Mouse (Mus musculus) G1E (cell line): ENCODE data around the gene Abca5. TPM values are rescaled to one million over a fixed set of nuclear protein-coding genes. Genes with fewer than 3 reads are reported as not detected.

Source experiments
- ATAC-seq: 2 replicates; pipeline ENCODE4 v1.8.0; 2016; ENCODE audit warnings: mild to moderate bottlenecking; ENCODE audit not compliant: insufficient number of reproducible peaks, poor library complexity, low FRiP score, severe bottlenecking; ENCODE audit errors: extremely low read depth
- DNase-seq: peaks from one replicate; pipeline ENCODE4 v3.0.0; 2012; ENCODE audit warnings: low spot score
- H3K27me3 ChIP-seq: 2 replicates; pipeline ENCODE4 v1.6.1; 2012; ENCODE audit warnings: mild to moderate bottlenecking, low read length, inconsistent platforms; ENCODE audit not compliant: insufficient read depth
- H3K36me3 ChIP-seq: replicated peaks from 2 replicates; pipeline ENCODE3; 2012; ENCODE audit warnings: mild to moderate bottlenecking, inconsistent platforms
- H3K4me1 ChIP-seq: 2 replicates; pipeline ENCODE4 v1.6.1; 2012; ENCODE audit warnings: low read depth, low read length, inconsistent platforms, mixed read lengths; ENCODE audit not compliant: insufficient read depth
- H3K4me3 ChIP-seq: 2 replicates; pipeline ENCODE4 v1.5.1; 2012; ENCODE audit warnings: low read depth, mild to moderate bottlenecking, inconsistent platforms, low read length, moderate library complexity, mixed read lengths
- H3K9me3 ChIP-seq: replicated peaks from 2 replicates; pipeline ENCODE4 v1.6.1; 2012; ENCODE audit warnings: inconsistent platforms
- CTCF ChIP-seq: IDR thresholded peaks from 2 replicates; pipeline ENCODE4 v1.5.1; 2012; ENCODE audit warnings: low read depth, low read length, inconsistent platforms, mixed read lengths
- GATA1 ChIP-seq: IDR thresholded peaks from 2 replicates; pipeline ENCODE4 v1.6.1; 2012; ENCODE audit warnings: borderline replicate concordance, low read length, inconsistent platforms, mixed read lengths
- GATA2 ChIP-seq: IDR thresholded peaks from 2 replicates; pipeline ENCODE4 v1.6.1; 2012; ENCODE audit warnings: low read depth, low read length, inconsistent platforms, borderline replicate concordance
- POLR2AphosphoS5 ChIP-seq: IDR thresholded peaks from 2 replicates; pipeline ENCODE4 v1.6.1; 2012; ENCODE audit warnings: low read depth, low read length, inconsistent platforms; ENCODE audit not compliant: insufficient replicate concordance
- TAL1 ChIP-seq: conservative IDR thresholded peaks from 2 replicates; pipeline ENCODE4 v1.6.1; 2012; ENCODE audit warnings: low read depth, low read length, inconsistent platforms, mixed read lengths
- polyA plus RNA-seq: library from polyadenylated mRNA; stranded (reverse); fragments of >175 nt; gene quantifications from 2 replicates; pipeline ENCODE4 v1.2.3, GENCODE M21; 2012
- total RNA-seq, 2 experiments: library from RNA; stranded (forward) in 1 of 2; stranded (reverse) in 1 of 2; fragments of 200-1000 nt in 1 of 2; fragments of >200 nt in 1 of 2; fragmentation: Nextera tagmentation in 1 of 2; gene quantifications; 2 replicates each; pipeline ENCODE4 v1.2.3; 2014 to 2017

The Abca5 gene
- total and polyA plus RNA-seq, 3 experiments: 0.15 to 0.16 TPM; not detected in 1

DNA sequence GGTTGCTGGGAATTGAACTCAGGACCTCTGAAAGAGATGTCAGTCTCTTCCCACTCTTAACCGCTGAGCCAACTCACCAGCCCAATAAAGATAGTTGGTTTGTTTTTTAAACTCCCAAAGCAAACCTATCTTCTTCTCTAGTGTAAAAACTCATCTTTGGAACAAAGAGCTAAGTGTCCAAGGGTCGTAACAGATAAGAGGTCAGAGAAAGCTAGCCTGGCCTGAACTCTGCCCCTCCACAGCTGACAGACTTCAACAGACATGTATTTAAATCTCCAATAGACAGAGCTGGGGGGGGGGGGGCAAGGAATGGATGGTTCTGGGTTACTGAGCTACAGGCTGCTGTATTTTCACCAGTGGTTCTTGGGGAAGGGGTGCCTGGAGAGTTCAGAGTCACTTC lies 100.0 kb downstream of the Abca5 start:
- H3K4me1 ChIP-seq: no peaks in the 10 kb centered on the region
- no peak for ATAC-seq
- TF ChIP-seq POLR2AphosphoS5 (no peak), CTCF (no peak), GATA2 (no peak)
- peaks cover 11% of the 10 kb centered on the region for H3K9me3 ChIP-seq
- H3K36me3 ChIP-seq: no peaks in the 10 kb centered on the region
- DNase-seq: no peak
- no peaks in the 10 kb centered on the region for H3K27me3 ChIP-seq
- H3K4me3 ChIP-seq: no peak overlapping the region

DNA sequence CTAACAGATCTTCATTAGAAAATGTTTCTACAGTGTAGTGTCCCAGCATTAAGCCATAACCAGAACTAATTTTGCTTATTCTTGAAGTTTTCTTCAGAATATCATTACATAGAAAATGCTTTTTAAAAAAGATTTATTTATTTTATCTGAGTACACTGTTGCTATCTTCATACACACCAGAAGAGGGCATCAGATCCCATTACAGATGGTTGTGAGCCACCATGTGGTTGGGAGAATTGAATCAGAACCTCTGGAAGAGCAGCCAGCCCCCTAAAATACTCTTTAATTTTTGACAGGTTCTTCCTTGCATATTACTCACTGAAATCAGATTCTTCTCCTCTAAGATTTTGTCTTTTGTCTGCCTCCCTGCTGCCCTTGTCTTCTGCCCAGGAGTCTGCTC lies 104.5 kb downstream of the Abca5 start:
- no peak for TF ChIP-seq POLR2AphosphoS5
- no peak for TF ChIP-seq GATA2
- no peak for TF ChIP-seq TAL1
- TF ChIP-seq GATA1: no peak
- TF ChIP-seq CTCF: no peak
- Histone ChIP-seq H3K27me3 (no peaks in the 10 kb centered on the region), H3K4me1 (no peaks in the 10 kb centered on the region), H3K9me3 (peaks cover 11% of the 10 kb centered on the region), H3K4me3 (no peak overlapping the region), H3K36me3 (no peaks in the 10 kb centered on the region)
- DNase-seq (no peak), ATAC-seq (no peak)

Other genes starting within 250 kb of the Abca5 start
- gene Abca8a, start 241.7 kb downstream of the Abca5 start, total RNA-seq (2014; fragmentation: Nextera tagmentation): not detected in 2 replicates
- gene Abca8a, start 241.7 kb downstream of the Abca5 start, total RNA-seq (2017): under 0.01 and 0.33 TPM in 2 replicates
- gene Abca8a, start 241.7 kb downstream of the Abca5 start, polyA plus RNA-seq: not detected in 2 replicates
- gene Abca9, start 169.5 kb downstream of the Abca5 start, total RNA-seq (2014; fragmentation: Nextera tagmentation): not detected in 2 replicates
- gene Abca9, start 169.5 kb downstream of the Abca5 start, total RNA-seq (2017): 0.11 and 0.29 TPM in 2 replicates
- gene Abca9, start 169.5 kb downstream of the Abca5 start, polyA plus RNA-seq: not detected in 2 replicates
- not detected in 2 replicates for gene Abca6, start 85.9 kb downstream of the Abca5 start, total RNA-seq (2014; fragmentation: Nextera tagmentation)
- gene Abca6, start 85.9 kb downstream of the Abca5 start, total RNA-seq (2017): not detected in 2 replicates
- not detected in 2 replicates for gene Abca6, start 85.9 kb downstream of the Abca5 start, polyA plus RNA-seq
- gene Map2k6, start 61.4 kb upstream of the Abca5 start, total RNA-seq (2014; fragmentation: Nextera tagmentation): not detected in 2 replicates
- gene Map2k6, start 61.4 kb upstream of the Abca5 start, total RNA-seq (2017): 0.17 and 0.33 TPM in 2 replicates
- not detected in 2 replicates for gene Map2k6, start 61.4 kb upstream of the Abca5 start, polyA plus RNA-seq